Mouse (Mus musculus): ENCODE data around the gene Olfr923.
"Not testable (repeated sequence)": the region's sequence is repeated elsewhere in the genome, so short reads cannot be mapped to it uniquely, and the experiment has no call there.

Olfr923 gene

GRCm38 (mm10) chr9:38826245-38826644 lies at the start of gene Olfr923:
Gene Olfr923 (plus strand): TSS chr9:38826545.
- DNase-seq (ENCODE audit: low spot score in 2 of 2), result no peak

- no peak for DNase-seq (ENCODE audit: low spot score in 2 of 2)
Measured at GRCm38 (mm10) chr9:38792689-38793088, 33.7 kb upstream of the Olfr923 start.

- no peak for DNase-seq (ENCODE audit: low spot score in 2 of 2)
Measured at GRCm38 (mm10) chr9:38805696-38806095, 20.6 kb upstream of the Olfr923 start.

GRCm38 (mm10) chr9:38814314-38814713 lies 12.0 kb upstream of the Olfr923 start, which contains the start of gene Olfr922:
Gene Olfr922 (plus strand): TSS chr9:38814614.
- no peak for DNase-seq (ENCODE audit: low spot score in 2 of 2)

- DNase-seq (ENCODE audit: low spot score in 2 of 2), result no peak
Measured at GRCm38 (mm10) chr9:38815458-38815986, 10.8 kb upstream of the Olfr923 start.

GRCm38 (mm10) chr9:38833027-38833426 lies 6.7 kb downstream of the Olfr923 start:
- no peak for DNase-seq (ENCODE audit: low spot score in 2 of 2)

- no peak for DNase-seq (ENCODE audit: low spot score in 2 of 2)
Measured at GRCm38 (mm10) chr9:38844149-38844548, 17.8 kb downstream of the Olfr923 start, which contains the start of gene Olfr924. Gene Olfr924 (plus strand): TSS chr9:38844449.

- no peak for DNase-seq (ENCODE audit: low spot score in 2 of 2)
Measured at GRCm38 (mm10) chr9:38854760-38855159, 28.4 kb downstream of the Olfr923 start, which contains the start of gene Olfr26. Gene Olfr26 (plus strand): TSS chr9:38855060.

- not testable (repeated sequence) for DNase-seq (ENCODE audit: low spot score in 2 of 2)
Measured at GRCm38 (mm10) chr9:38874880-38875279, 48.5 kb downstream of the Olfr923 start.

- DNase-seq (ENCODE audit: low spot score in 2 of 2), result no peak
Measured at GRCm38 (mm10) chr9:38876826-38877225, 50.5 kb downstream of the Olfr923 start, which contains the start of gene Olfr926. Gene Olfr926 (plus strand): TSS chr9:38877126.

All from cerebellum, postnatal 4 days (tissue).